Mouse (Mus musculus): ENCODE measurements at regions not wholly inside any gene's neighbourhood (a gene's known extent, or its start where the extent isn't known, plus 50 kb on each side); places are given as distances from the start of the nearest gene placed in this dataset.

- DNase-seq: no peak
Observed at GRCm38 (mm10) chr13:18063677-18064076, 70.5 kb upstream of the Yae1d1 start.

- DNase-seq: no peak
Observed at GRCm38 (mm10) chr13:18060265-18060664, 67.1 kb upstream of the Yae1d1 start.

- DNase-seq: peak; percentile 45
Observed at GRCm38 (mm10) chr13:18057231-18057912, 64.2 kb upstream of the Yae1d1 start.

GRCm38 (mm10) chr13:18056816-18057215 lies 63.7 kb upstream of the Yae1d1 start:
- no peak for DNase-seq

GRCm38 (mm10) chr13:18043154-18043553 lies 50.0 kb upstream of the Yae1d1 start:
- DNase-seq: no peak

Measured in adrenal gland, adult 2 months (tissue).